Mouse (Mus musculus) gastrocnemius, adult 18-20 months (tissue): ENCODE results near the gene Slfnl1. TPM values are rescaled to one million over a fixed set of nuclear protein-coding genes. Genes with fewer than 3 reads are reported as not detected.

Source experiments
- DNase-seq: peaks from one replicate; pipeline ENCODE4 v3.0.0; 2021; ENCODE audit warnings: low spot score
- total RNA-seq, 2 experiments: library from RNA; stranded (reverse); gene quantifications; 2 replicates each; pipeline ENCODE4 v1.2.3; 2021

The Slfnl1 gene
- total RNA-seq, 2 experiments from 2014 or later = 0.25 TPM; not detected in 1

DNA sequence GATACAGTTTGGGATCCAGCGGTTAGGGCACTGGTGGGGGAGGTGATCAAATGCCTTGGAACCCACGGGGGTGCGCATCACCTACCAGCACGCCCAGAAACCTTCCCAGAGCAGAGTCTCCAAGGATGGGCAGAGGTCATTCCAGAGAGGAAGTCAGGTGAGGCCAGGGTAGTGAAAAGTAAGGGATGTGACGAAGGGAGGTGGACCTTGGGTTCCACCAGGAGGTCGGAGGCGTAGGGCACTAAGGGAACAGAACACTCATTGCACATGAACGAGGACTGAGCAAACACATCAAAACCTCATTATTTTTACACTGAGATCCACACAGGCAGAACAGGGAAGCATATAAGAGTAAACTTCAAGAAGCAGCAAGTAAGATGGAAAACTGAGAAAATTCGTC is 49.7 kb downstream of the Slfnl1 start:
- DNase-seq = no peak

Other genes with a start within 250 kb of the Slfnl1 start
- 1 to 10 TPM; 4.4 to 6.6 TPM for gene Foxo6, start 244.9 kb upstream of the Slfnl1 start, total RNA-seq
- gene Scmh1, start 127.0 kb upstream of the Slfnl1 start, total RNA-seq = 10 to 100 TPM; 43.5 to 46.9 TPM
- 10 to 100 TPM; 11.3 to 15.1 TPM for gene Ctps, start 38.0 kb downstream of the Slfnl1 start, total RNA-seq
- not detected for gene Gm8439, start 56.5 kb downstream of the Slfnl1 start, total RNA-seq
- 10 to 100 TPM; 11.9 to 18.0 TPM for gene Cited4, start 134.3 kb downstream of the Slfnl1 start, total RNA-seq
- gene Kcnq4, start 216.4 kb downstream of the Slfnl1 start, total RNA-seq = 10 to 100 TPM; 14.2 to 17.0 TPM